Mouse (Mus musculus): ENCODE measurements around the gene Chd5. TPM values are rescaled to one million over a fixed set of nuclear protein-coding genes. Genes with fewer than 3 reads are reported as not detected.

Gene Chd5
- polyA plus RNA-seq, 1 experiment from 2014 or later = 0.20 TPM

GRCm38 (mm10) chr4:152343296-152343695 lies 4.8 kb downstream of the Chd5 start:
- Histone ChIP-seq H3K9me3 (ENCODE audit: control insufficient read depth, low read length) (no peaks in the 10 kb centered on the region), H3K4me2 (ENCODE audit: low read depth) (no peak overlapping the region), H3K4me1 (ENCODE audit: control insufficient read depth, insufficient read depth, low read length) (peaks cover 14% of the 10 kb centered on the region), H3K27me3 (ENCODE audit: control insufficient read depth, insufficient read depth, low read length) (peaks cover 29% of the 10 kb centered on the region), H3K36me3 (ENCODE audit: control insufficient read depth, insufficient read depth, low read length) (no peaks in the 10 kb centered on the region), H3K27ac (ENCODE audit: low read depth, low read length) (no peak overlapping the region), H3K4me3 (ENCODE audit: low read depth, low read length) (no peak overlapping the region), H3K9ac (ENCODE audit: low read length) (no peak overlapping the region)
- DNase-seq (ENCODE audit: low spot score) (peak; percentile 53), ATAC-seq (ENCODE audit: insufficient read depth, low FRiP score, low TSS enrichment) (no peak)
- 13% methylated on average over 5 of the region's 5 CpGs for WGBS

- Histone ChIP-seq H3K36me3 (ENCODE audit: control insufficient read depth, insufficient read depth, low read length) (no peaks in the 10 kb centered on the region), H3K4me2 (ENCODE audit: low read depth) (no peak overlapping the region), H3K27me3 (ENCODE audit: control insufficient read depth, insufficient read depth, low read length) (peaks cover 16% of the 10 kb centered on the region), H3K9ac (ENCODE audit: low read length) (no peak overlapping the region), H3K4me1 (ENCODE audit: control insufficient read depth, insufficient read depth, low read length) (peaks cover 2% of the 10 kb centered on the region; the same call in 1 of the 2 replicates), H3K4me3 (ENCODE audit: low read depth, low read length) (no peak overlapping the region), H3K27ac (ENCODE audit: low read depth, low read length) (no peak overlapping the region), H3K9me3 (ENCODE audit: control insufficient read depth, low read length) (no peaks in the 10 kb centered on the region)
- no peak for ATAC-seq (ENCODE audit: insufficient read depth, low FRiP score, low TSS enrichment)
- WGBS = 73% methylated on average over 7 of the region's 7 CpGs
- no peak for DNase-seq (ENCODE audit: low spot score)
These were observed 6.2 kb downstream of the Chd5 start for GRCm38 (mm10) chr4:152344651-152345050.

- no peak overlapping the region for H3K9ac ChIP-seq (ENCODE audit: low read length)
- no peaks in the 10 kb centered on the region for H3K9me3 ChIP-seq (ENCODE audit: control insufficient read depth, low read length)
- ATAC-seq (ENCODE audit: insufficient read depth, low FRiP score, low TSS enrichment) (no peak), DNase-seq (ENCODE audit: low spot score) (no peak)
- H3K4me1 ChIP-seq (ENCODE audit: control insufficient read depth, insufficient read depth, low read length) = no peaks in the 10 kb centered on the region
- H3K4me3 ChIP-seq (ENCODE audit: low read depth, low read length) = no peak overlapping the region
- H3K27me3 ChIP-seq (ENCODE audit: control insufficient read depth, insufficient read depth, low read length) = peaks cover 9% of the 10 kb centered on the region
- 59% methylated on average over 7 of the region's 7 CpGs for WGBS
- H3K27ac ChIP-seq (ENCODE audit: low read depth, low read length) = no peak overlapping the region
- no peaks in the 10 kb centered on the region for H3K36me3 ChIP-seq (ENCODE audit: control insufficient read depth, insufficient read depth, low read length)
- H3K4me2 ChIP-seq (ENCODE audit: low read depth) = no peak overlapping the region
These were observed 6.9 kb downstream of the Chd5 start for GRCm38 (mm10) chr4:152345120-152345889.

GRCm38 (mm10) chr4:152349837-152350381 lies 11.5 kb downstream of the Chd5 start:
- no peak overlapping the region for H3K27ac ChIP-seq (ENCODE audit: low read depth, low read length)
- H3K27me3 ChIP-seq (ENCODE audit: control insufficient read depth, insufficient read depth, low read length) = peaks cover 14% of the 10 kb centered on the region
- WGBS = 9% methylated on average over 17 of the region's 17 CpGs
- H3K4me2 ChIP-seq (ENCODE audit: low read depth) = no peak overlapping the region
- no peaks in the 10 kb centered on the region for H3K36me3 ChIP-seq (ENCODE audit: control insufficient read depth, insufficient read depth, low read length)
- H3K4me3 ChIP-seq (ENCODE audit: low read depth, low read length) = no peak overlapping the region
- no peak overlapping the region for H3K9ac ChIP-seq (ENCODE audit: low read length)
- H3K4me1 ChIP-seq (ENCODE audit: control insufficient read depth, insufficient read depth, low read length) = no peaks in the 10 kb centered on the region; the same call in 1 of the 2 replicates
- DNase-seq (ENCODE audit: low spot score) (no peak), ATAC-seq (ENCODE audit: insufficient read depth, low FRiP score, low TSS enrichment) (no peak)
- no peaks in the 10 kb centered on the region for H3K9me3 ChIP-seq (ENCODE audit: control insufficient read depth, low read length)

- H3K27me3 ChIP-seq (ENCODE audit: control insufficient read depth, insufficient read depth, low read length) = peaks cover 14% of the 10 kb centered on the region
These were observed 12.4 kb downstream of the Chd5 start for GRCm38 (mm10) chr4:152350722-152351421.

GRCm38 (mm10) chr4:152351422-152352305 lies 13.2 kb downstream of the Chd5 start:
- no peaks in the 10 kb centered on the region for H3K36me3 ChIP-seq (ENCODE audit: control insufficient read depth, insufficient read depth, low read length)
- H3K27ac ChIP-seq (ENCODE audit: low read depth, low read length) = no peak overlapping the region
- 12% methylated on average over 14 of the region's 14 CpGs for WGBS
- ATAC-seq (ENCODE audit: insufficient read depth, low FRiP score, low TSS enrichment) (no peak), DNase-seq (ENCODE audit: low spot score) (no peak)
- H3K9me3 ChIP-seq (ENCODE audit: control insufficient read depth, low read length) = no peaks in the 10 kb centered on the region
- no peak overlapping the region for H3K9ac ChIP-seq (ENCODE audit: low read length)
- no peak overlapping the region for H3K4me3 ChIP-seq (ENCODE audit: low read depth, low read length)
- H3K27me3 ChIP-seq (ENCODE audit: control insufficient read depth, insufficient read depth, low read length) = peaks cover 14% of the 10 kb centered on the region
- no peaks in the 10 kb centered on the region; the same call in 1 of the 2 replicates for H3K4me1 ChIP-seq (ENCODE audit: control insufficient read depth, insufficient read depth, low read length)
- no peak overlapping the region for H3K4me2 ChIP-seq (ENCODE audit: low read depth)

More at GRCm38 (mm10) chr4:152350722-152351421, 12.4 kb downstream of the Chd5 start:
- Histone ChIP-seq H3K27ac (ENCODE audit: low read depth, low read length) (no peak overlapping the region), H3K4me1 (ENCODE audit: control insufficient read depth, insufficient read depth, low read length) (no peaks in the 10 kb centered on the region; the same call in 1 of the 2 replicates), H3K4me2 (ENCODE audit: low read depth) (no peak overlapping the region), H3K36me3 (ENCODE audit: control insufficient read depth, insufficient read depth, low read length) (no peaks in the 10 kb centered on the region), H3K9me3 (ENCODE audit: control insufficient read depth, low read length) (no peaks in the 10 kb centered on the region), H3K4me3 (ENCODE audit: low read depth, low read length) (no peak overlapping the region), H3K9ac (ENCODE audit: low read length) (no peak overlapping the region)
- no peak for DNase-seq (ENCODE audit: low spot score)
- ATAC-seq (ENCODE audit: insufficient read depth, low FRiP score, low TSS enrichment) = no peak
- 28% methylated on average over 8 of the region's 8 CpGs for WGBS

GRCm38 (mm10) chr4:152353886-152354637 lies 15.6 kb downstream of the Chd5 start:
- H3K9ac ChIP-seq (ENCODE audit: low read length) = no peak overlapping the region
- no peaks in the 10 kb centered on the region for H3K36me3 ChIP-seq (ENCODE audit: control insufficient read depth, insufficient read depth, low read length)
- no peak for DNase-seq (ENCODE audit: low spot score)
- H3K4me2 ChIP-seq (ENCODE audit: low read depth) = no peak overlapping the region
- no peaks in the 10 kb centered on the region for H3K9me3 ChIP-seq (ENCODE audit: control insufficient read depth, low read length)
- no peak overlapping the region for H3K27ac ChIP-seq (ENCODE audit: low read depth, low read length)
- WGBS = 74% methylated on average over 14 of the region's 14 CpGs
- no peak overlapping the region for H3K4me3 ChIP-seq (ENCODE audit: low read depth, low read length)
- H3K27me3 ChIP-seq (ENCODE audit: control insufficient read depth, insufficient read depth, low read length) = peaks cover 16% of the 10 kb centered on the region
- H3K4me1 ChIP-seq (ENCODE audit: control insufficient read depth, insufficient read depth, low read length) = no peaks in the 10 kb centered on the region; the same call in 1 of the 2 replicates
- no peak for ATAC-seq (ENCODE audit: insufficient read depth, low FRiP score, low TSS enrichment)

GRCm38 (mm10) chr4:152355672-152356071 lies 17.2 kb downstream of the Chd5 start:
- 77% methylated on average over 7 of the region's 7 CpGs for WGBS
- H3K4me3 ChIP-seq (ENCODE audit: low read depth, low read length) = no peak overlapping the region
- ATAC-seq (ENCODE audit: insufficient read depth, low FRiP score, low TSS enrichment) (no peak), DNase-seq (ENCODE audit: low spot score) (no peak)
- no peak overlapping the region for H3K27ac ChIP-seq (ENCODE audit: low read depth, low read length)
- no peak overlapping the region for H3K9ac ChIP-seq (ENCODE audit: low read length)
- H3K9me3 ChIP-seq (ENCODE audit: control insufficient read depth, low read length) = no peaks in the 10 kb centered on the region
- H3K36me3 ChIP-seq (ENCODE audit: control insufficient read depth, insufficient read depth, low read length) = no peaks in the 10 kb centered on the region
- no peak overlapping the region for H3K4me2 ChIP-seq (ENCODE audit: low read depth)
- peaks cover 17% of the 10 kb centered on the region for H3K27me3 ChIP-seq (ENCODE audit: control insufficient read depth, insufficient read depth, low read length)
- H3K4me1 ChIP-seq (ENCODE audit: control insufficient read depth, insufficient read depth, low read length) = peaks cover 2% of the 10 kb centered on the region
